Mouse (Mus musculus) olfactory bulb, adult 2 months (tissue): Measurements from ENCODE around the gene Paf1. TPM values are rescaled to one million over a fixed set of nuclear protein-coding genes. Genes with fewer than 3 reads are reported as not detected.

Source experiments
- H3K27ac ChIP-seq: fragments of 200-500 bp; 2 replicates; pipeline ENCODE4 v1.5.1; 2012; ENCODE audit warnings: low read depth, low read length; ENCODE audit not compliant: insufficient read depth
- H3K4me1 ChIP-seq: fragments of 200-500 bp; 2 replicates; pipeline ENCODE4 v1.6.1; 2012; ENCODE audit warnings: low read length; ENCODE audit not compliant: control insufficient read depth, insufficient read depth
- H3K4me3 ChIP-seq: fragments of 200-500 bp; 2 replicates; pipeline ENCODE4 v1.5.1; 2012; ENCODE audit warnings: mild to moderate bottlenecking, low read depth, low read length, moderate library complexity; ENCODE audit not compliant: insufficient read depth
- CTCF ChIP-seq: fragments of 200-500 bp; IDR thresholded peaks from 2 replicates; pipeline ENCODE4 v1.5.1; 2012; ENCODE audit warnings: low read depth, mild to moderate bottlenecking, low read length, moderate library complexity; ENCODE audit not compliant: insufficient read depth
- POLR2A ChIP-seq: fragments of 200-500 bp; IDR thresholded peaks from 2 replicates; pipeline ENCODE4 v1.6.1; 2012; ENCODE audit warnings: mild to moderate bottlenecking, low read depth, low read length, moderate library complexity; ENCODE audit not compliant: insufficient read depth
- WGBS: fragments of 180-500 bp; shearing (Covaris S2); methylation state at CpG from one replicate; pipeline ENCODE4 v1.1.7; 2018; 5-methylcytosine and 5-hydroxymethylcytosine counted together
- polyA plus RNA-seq: library from polyadenylated mRNA; stranded (reverse); fragments of >200 nt; gene quantifications from 2 replicates; pipeline ENCODE4 v1.2.4, GENCODE M21; 2012; ENCODE audit warnings: low replicate concordance; ENCODE audit not compliant: missing spikeins, insufficient read depth, insufficient read length

Gene Paf1
- polyA plus RNA-seq, 1 experiment, result 1,326 TPM

- TF ChIP-seq CTCF (no peak), POLR2A (no peak)
- Histone ChIP-seq H3K4me1 (peaks cover 37% of the 10 kb centered on the region), H3K4me3 (peak overlapping the region; percentile 44), H3K27ac (peak overlapping the region; percentile 72)
- WGBS, result under 1% methylated on average over 35 of the region's 36 CpGs
Measured at GRCm38 (mm10) chr7:28375176-28375921, 17.4 kb upstream of the Paf1 start.

GRCm38 (mm10) chr7:28376011-28376771 is 16.6 kb upstream of the Paf1 start:
- Histone ChIP-seq H3K4me3 (peak overlapping the region; percentile 44), H3K27ac (peak overlapping the region; percentile 10; the same call in 1 of the 2 replicates), H3K4me1 (peaks cover 41% of the 10 kb centered on the region)
- TF ChIP-seq POLR2A (no peak), CTCF (no peak)
- 13% methylated on average over 30 of the region's 30 CpGs for WGBS

- TF ChIP-seq POLR2A, result no peak
- no peak for TF ChIP-seq CTCF
- WGBS, result 80% methylated on average over 18 of the region's 18 CpGs
- H3K4me1 ChIP-seq, result peaks cover 46% of the 10 kb centered on the region
- no peak overlapping the region for H3K27ac ChIP-seq
- peak overlapping the region; percentile 52 for H3K4me3 ChIP-seq
Measured at GRCm38 (mm10) chr7:28377190-28378065, 15.3 kb upstream of the Paf1 start.

GRCm38 (mm10) chr7:28378066-28378690 is 14.6 kb upstream of the Paf1 start:
- Histone ChIP-seq H3K4me1 (peaks cover 52% of the 10 kb centered on the region), H3K27ac (peak overlapping the region; percentile 66; the same call in 1 of the 2 replicates), H3K4me3 (peak overlapping the region; percentile 52)
- no peak for TF ChIP-seq POLR2A
- no peak for TF ChIP-seq CTCF
- 63% methylated on average over 32 of the region's 32 CpGs for WGBS

- WGBS, result 8% methylated on average over 53 of the region's 53 CpGs
- H3K4me1 ChIP-seq, result peaks cover 55% of the 10 kb centered on the region
- peak overlapping the region; percentile 70 for H3K27ac ChIP-seq
- no peak for TF ChIP-seq CTCF
- TF ChIP-seq POLR2A, result peak; percentile 55; the same call in 1 of the 2 replicates
- H3K4me3 ChIP-seq, result peak overlapping the region; percentile 52
Measured at GRCm38 (mm10) chr7:28378769-28379651, 13.7 kb upstream of the Paf1 start.

- Histone ChIP-seq H3K4me1 (peaks cover 55% of the 10 kb centered on the region), H3K4me3 (peak within 1 kb of the TSS; percentile 52), H3K27ac (peak within 1 kb of the TSS; percentile 94)
- 57% methylated on average over 17 of the region's 17 CpGs for WGBS
- no peak for TF ChIP-seq CTCF
- no peak for TF ChIP-seq POLR2A
Measured at GRCm38 (mm10) chr7:28380237-28381016, 12.3 kb upstream of the Paf1 start, which contains the start of gene Zfp36. TSS of gene Zfp36 (minus strand) at chr7:28380253.
